Mouse (Mus musculus): ENCODE data around the gene Gm9945. TPM values are rescaled to one million over a fixed set of nuclear protein-coding genes. Genes with fewer than 3 reads are reported as not detected.

Gm9945 gene
- polyA plus RNA-seq, 1 experiment from 2014 or later = not detected

DNA sequence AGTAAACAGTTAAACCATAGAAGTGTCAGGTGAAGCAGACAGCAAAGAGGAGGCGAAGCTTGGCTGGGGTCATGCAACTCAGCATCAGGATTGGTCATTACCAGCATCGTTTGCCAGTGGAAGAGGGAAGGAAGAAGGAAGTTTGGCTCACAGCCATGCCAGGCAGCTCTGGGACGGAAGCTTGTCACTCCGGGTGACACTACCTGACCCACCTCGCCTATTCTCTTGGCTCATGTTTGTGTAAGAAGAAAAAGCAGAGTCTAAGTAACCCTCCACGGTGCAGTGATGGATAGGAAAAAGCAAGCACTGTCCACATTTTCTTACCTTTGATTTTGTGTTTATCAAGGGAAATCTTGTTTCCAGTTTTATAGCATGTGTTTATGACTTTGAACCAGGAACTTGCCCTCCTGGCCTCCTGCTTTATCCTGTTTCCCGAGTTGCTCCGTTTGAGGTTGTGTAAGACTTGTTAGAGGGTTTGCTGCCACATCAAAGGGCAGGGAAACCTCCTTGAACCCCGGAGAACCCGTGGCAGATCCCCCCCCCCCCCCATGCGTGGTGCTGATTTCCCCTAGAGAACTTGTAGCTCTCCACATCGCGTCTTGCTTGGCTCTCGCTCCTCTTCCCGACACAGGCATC, 29.8 kb upstream of the Gm9945 start:
- no peak overlapping the region for H3K4me3 ChIP-seq (ENCODE audit: low read depth, low read length)
- H3K4me1 ChIP-seq (ENCODE audit: insufficient read depth, low read depth, low read length) = 0 out of 2 replicates have a peak, but pooled peaks cover 2% of the 10 kb centered on the region
- WGBS = 14% methylated on average over 15 of the region's 15 CpGs
- no peaks in the 10 kb centered on the region for H3K27me3 ChIP-seq (replicated peaks; ENCODE audit: insufficient read depth, low read length)
- TF ChIP-seq EP300 (IDR thresholded peaks at IDR 0.05) (no peak), CTCF (IDR thresholded peaks at IDR 0.05) (no peak)
- no peak for ATAC-seq
- no peaks in the 10 kb centered on the region for H3K9me3 ChIP-seq (ENCODE audit: low read length)
- no peak overlapping the region for H3K27ac ChIP-seq (ENCODE audit: low read length)
- H3K9ac ChIP-seq (replicated peaks; ENCODE audit: low read depth) = no peak overlapping the region
- H3K36me3 ChIP-seq (ENCODE audit: insufficient read depth, low read length) = no peaks in the 10 kb centered on the region
- H3K4me2 ChIP-seq (replicated peaks; ENCODE audit: low read depth, low read length) = no peak overlapping the region
- no peak for DNase-seq (ENCODE audit: low spot score)

DNA sequence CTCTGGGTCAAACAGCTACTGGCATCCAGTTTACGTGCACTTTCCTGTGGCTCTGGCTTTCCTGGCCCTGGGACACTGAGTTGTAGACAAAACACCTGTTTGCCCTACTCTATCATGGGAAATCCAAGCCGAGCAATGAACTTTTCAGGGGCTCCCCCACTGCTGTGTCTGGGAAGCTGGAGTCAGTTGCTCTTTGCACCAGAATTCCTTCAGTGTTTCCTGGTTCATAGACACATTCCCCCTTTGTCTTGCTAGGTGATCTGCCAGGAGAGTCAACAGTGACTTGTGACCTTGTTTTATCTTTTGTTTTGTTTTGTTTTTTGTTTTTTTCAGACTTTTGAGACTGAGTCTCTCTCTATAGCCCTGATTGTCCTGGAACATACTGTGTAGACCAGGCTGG, 28.6 kb upstream of the Gm9945 start:
- H3K9me3 ChIP-seq (ENCODE audit: low read length) = no peaks in the 10 kb centered on the region
- 46% methylated on average over 2 of the region's 2 CpGs for WGBS
- H3K9ac ChIP-seq (replicated peaks; ENCODE audit: low read depth) = no peak overlapping the region
- H3K36me3 ChIP-seq (ENCODE audit: insufficient read depth, low read length) = no peaks in the 10 kb centered on the region
- no peak overlapping the region for H3K27ac ChIP-seq (ENCODE audit: low read length)
- DNase-seq (ENCODE audit: low spot score) (no peak), ATAC-seq (no peak)
- TF ChIP-seq EP300 (IDR thresholded peaks at IDR 0.05) (no peak), CTCF (IDR thresholded peaks at IDR 0.05) (no peak)
- 0 out of 2 replicates have a peak, but pooled peaks cover 2% of the 10 kb centered on the region for H3K4me1 ChIP-seq (ENCODE audit: insufficient read depth, low read depth, low read length)
- H3K4me3 ChIP-seq (ENCODE audit: low read depth, low read length) = no peak overlapping the region
- H3K27me3 ChIP-seq (replicated peaks; ENCODE audit: insufficient read depth, low read length) = no peaks in the 10 kb centered on the region
- no peak overlapping the region for H3K4me2 ChIP-seq (replicated peaks; ENCODE audit: low read depth, low read length)

DNA sequence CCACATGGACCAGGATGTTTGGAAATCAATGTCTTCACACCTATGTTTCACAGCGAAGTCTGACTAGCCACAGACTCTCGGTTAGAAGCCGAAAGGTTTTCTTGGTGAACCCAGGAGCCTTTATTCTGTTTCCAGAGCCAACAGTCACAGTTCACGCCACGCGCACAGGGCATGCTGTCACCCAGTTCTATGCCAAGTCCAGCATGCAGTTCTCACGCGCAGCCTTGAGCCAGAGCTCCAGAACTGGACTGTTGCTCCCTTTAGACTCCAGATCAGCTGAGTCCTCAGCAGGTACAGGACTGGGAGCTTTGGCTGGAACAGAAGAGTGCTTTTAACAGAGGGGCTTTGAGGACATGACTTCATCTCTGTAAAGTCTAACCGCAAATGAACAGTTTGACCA, 27.6 kb upstream of the Gm9945 start:
- no peaks in the 10 kb centered on the region for H3K27me3 ChIP-seq (replicated peaks; ENCODE audit: insufficient read depth, low read length)
- H3K36me3 ChIP-seq (ENCODE audit: insufficient read depth, low read length) = no peaks in the 10 kb centered on the region
- no peaks in the 10 kb centered on the region for H3K9me3 ChIP-seq (ENCODE audit: low read length)
- H3K4me2 ChIP-seq (replicated peaks; ENCODE audit: low read depth, low read length) = no peak overlapping the region
- TF ChIP-seq EP300 (IDR thresholded peaks at IDR 0.05) (no peak), CTCF (IDR thresholded peaks at IDR 0.05) (no peak)
- DNase-seq (ENCODE audit: low spot score) (no peak), ATAC-seq (no peak)
- 0 out of 2 replicates have a peak, but pooled peaks cover 2% of the 10 kb centered on the region for H3K4me1 ChIP-seq (ENCODE audit: insufficient read depth, low read depth, low read length)
- no peak overlapping the region for H3K9ac ChIP-seq (replicated peaks; ENCODE audit: low read depth)
- H3K4me3 ChIP-seq (ENCODE audit: low read depth, low read length) = no peak overlapping the region
- WGBS = 94% methylated on average over 9 of the region's 9 CpGs
- H3K27ac ChIP-seq (ENCODE audit: low read length) = no peak overlapping the region

DNA sequence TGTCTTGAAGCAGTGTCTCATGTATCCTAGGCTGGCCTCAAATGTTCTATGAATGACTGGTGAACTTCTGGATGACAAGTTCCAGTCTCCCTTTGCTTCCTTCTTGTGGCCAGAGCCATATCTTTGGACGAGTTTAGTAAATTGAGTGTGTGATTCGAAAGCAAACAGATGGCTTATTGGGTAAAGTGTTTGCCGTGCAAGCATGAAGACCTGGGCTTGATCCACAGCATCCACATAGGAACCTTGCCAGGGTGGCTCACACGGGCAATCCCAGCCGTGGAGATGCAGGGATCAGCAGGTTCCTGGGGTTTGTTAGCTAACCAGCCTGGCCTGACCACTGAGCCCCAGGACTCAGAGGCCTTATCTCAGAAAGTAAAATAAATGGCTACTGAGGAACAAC, 26.9 kb upstream of the Gm9945 start:
- Histone ChIP-seq H3K9ac (replicated peaks; ENCODE audit: low read depth) (no peak overlapping the region), H3K27ac (ENCODE audit: low read length) (no peak overlapping the region)
- ATAC-seq = no peak

DNA sequence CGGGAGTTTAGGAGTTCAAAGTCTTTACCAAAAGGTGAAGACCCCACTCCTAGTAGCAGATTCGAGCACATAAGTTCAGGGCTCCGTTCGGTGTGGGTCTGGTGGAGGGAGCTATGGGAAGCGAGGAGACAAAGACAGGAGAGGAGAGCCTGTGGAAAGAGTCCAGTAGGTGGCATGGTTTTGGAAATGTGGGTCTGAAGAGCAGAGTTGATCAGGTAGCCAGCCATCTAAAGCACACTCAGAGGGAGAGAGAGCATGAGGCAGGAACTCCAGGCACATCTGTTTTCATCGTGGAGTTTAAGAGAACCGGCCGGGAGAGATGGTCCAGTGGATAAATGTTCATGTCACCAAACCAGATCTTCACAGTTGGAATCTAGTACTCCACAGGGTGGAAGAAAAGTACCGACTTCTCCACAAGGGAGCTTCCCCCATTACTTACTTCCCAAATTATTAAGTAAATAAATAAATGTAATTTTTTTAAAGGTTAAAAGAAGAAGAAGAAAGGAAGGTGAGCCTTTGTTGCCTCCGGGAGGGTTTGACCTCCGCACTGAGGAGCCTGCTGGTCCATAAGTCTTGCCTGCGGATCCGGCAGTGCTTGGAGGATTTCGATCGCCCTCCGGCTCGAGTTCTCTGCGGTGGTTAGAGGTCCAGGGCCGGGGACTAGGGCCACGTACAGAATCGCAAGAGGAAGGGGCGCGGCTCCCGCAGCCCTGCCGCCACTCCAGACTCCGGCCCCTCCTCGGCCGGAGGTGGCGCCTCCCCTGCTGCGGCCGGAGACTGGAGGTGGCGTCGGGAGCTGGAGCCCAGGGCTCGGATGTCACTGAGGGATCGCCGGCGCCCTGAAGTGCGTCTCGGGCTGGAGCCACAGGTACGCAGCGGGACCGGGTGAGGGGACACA, 23.2 kb upstream of the Gm9945 start, which contains the start of the genes Gm10447 and Shroom1:
Gm10447 (minus strand) TSS at position 637 of the 898 bp plus-strand sequence.
Shroom1 (plus strand) TSS at position 732 of the 898 bp plus-strand sequence.
- no peaks in the 10 kb centered on the region for H3K36me3 ChIP-seq (ENCODE audit: insufficient read depth, low read length)
- peak within 1 kb of the TSS; percentile 49 for H3K4me3 ChIP-seq (ENCODE audit: low read depth, low read length)
- H3K9me3 ChIP-seq (ENCODE audit: low read length) = no peaks in the 10 kb centered on the region
- no peaks in the 10 kb centered on the region for H3K4me1 ChIP-seq (ENCODE audit: insufficient read depth, low read depth, low read length)
- 3% methylated on average over 42 of the region's 42 CpGs for WGBS
- H3K27me3 ChIP-seq (replicated peaks; ENCODE audit: insufficient read depth, low read length) = no peaks in the 10 kb centered on the region
- H3K4me2 ChIP-seq (replicated peaks; ENCODE audit: low read depth, low read length) = peak within 1 kb of the TSS; percentile 91
- H3K9ac ChIP-seq (replicated peaks; ENCODE audit: low read depth) = 0 out of 2 replicates have a peak within 1 kb of the TSS, but pooled peaks have one; percentile 23
- TF ChIP-seq EP300 (IDR thresholded peaks at IDR 0.05) (no peak), CTCF (IDR thresholded peaks at IDR 0.05) (peak; percentile 56)
- peak within 1 kb of the TSS; percentile 10; the same call in 1 of the 2 replicates for H3K27ac ChIP-seq (ENCODE audit: low read length)
- ATAC-seq (peak; percentile 95), DNase-seq (ENCODE audit: low spot score) (peak; percentile 86)

More for the DNA sequence above, 26.9 kb upstream of the Gm9945 start:
- 0 out of 2 replicates have a peak, but pooled peaks cover 2% of the 10 kb centered on the region for H3K4me1 ChIP-seq (ENCODE audit: insufficient read depth, low read depth, low read length)
- H3K4me2 ChIP-seq (replicated peaks; ENCODE audit: low read depth, low read length) = no peak overlapping the region
- no peaks in the 10 kb centered on the region for H3K9me3 ChIP-seq (ENCODE audit: low read length)
- H3K27me3 ChIP-seq (replicated peaks; ENCODE audit: insufficient read depth, low read length) = no peaks in the 10 kb centered on the region
- H3K4me3 ChIP-seq (ENCODE audit: low read depth, low read length) = no peak overlapping the region
- WGBS = 65% methylated on average over 5 of the region's 5 CpGs
- TF ChIP-seq EP300 (IDR thresholded peaks at IDR 0.05) (no peak), CTCF (IDR thresholded peaks at IDR 0.05) (no peak)
- no peaks in the 10 kb centered on the region for H3K36me3 ChIP-seq (ENCODE audit: insufficient read depth, low read length)
- no peak for DNase-seq (ENCODE audit: low spot score)

DNA sequence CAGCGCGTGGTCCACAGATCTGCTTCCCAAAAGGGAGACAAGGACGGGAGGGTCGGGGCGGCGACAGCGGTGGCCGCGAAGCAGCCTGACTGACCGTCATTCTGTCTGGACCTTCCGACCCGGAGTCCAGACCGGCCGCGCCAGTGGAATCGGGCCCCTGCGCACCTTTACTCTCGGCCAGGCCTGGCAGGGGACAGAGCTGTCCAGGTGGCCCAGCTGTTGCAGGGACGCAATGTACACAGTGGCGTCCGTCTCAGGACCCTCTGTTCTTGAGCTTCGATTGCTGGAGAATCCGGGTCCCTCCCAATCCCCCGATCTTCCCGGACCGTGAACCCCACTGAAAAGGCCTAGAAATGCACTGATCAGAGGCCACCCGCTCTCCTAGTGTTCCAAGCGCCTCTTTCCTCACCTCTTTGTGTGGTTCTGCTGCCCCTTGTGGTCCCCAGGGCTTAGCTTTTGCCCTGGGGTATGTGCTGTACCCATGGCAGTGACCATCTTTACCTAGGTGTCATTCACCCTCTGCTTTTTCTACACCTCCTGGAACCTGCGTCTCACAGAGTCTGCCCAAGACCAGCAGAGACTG, 22.5 kb upstream of the Gm9945 start:
- no peaks in the 10 kb centered on the region for H3K9me3 ChIP-seq (ENCODE audit: low read length)
- H3K4me3 ChIP-seq (ENCODE audit: low read depth, low read length) = peak overlapping the region; percentile 49
- no peaks in the 10 kb centered on the region for H3K36me3 ChIP-seq (ENCODE audit: insufficient read depth, low read length)
- H3K27ac ChIP-seq (ENCODE audit: low read length) = 0 out of 2 replicates have a peak overlapping the region, but pooled peaks have one; percentile 10
- H3K4me2 ChIP-seq (replicated peaks; ENCODE audit: low read depth, low read length) = peak overlapping the region; percentile 91
- no peaks in the 10 kb centered on the region for H3K4me1 ChIP-seq (ENCODE audit: insufficient read depth, low read depth, low read length)
- TF ChIP-seq EP300 (IDR thresholded peaks at IDR 0.05) (no peak), CTCF (IDR thresholded peaks at IDR 0.05) (peak; percentile 55)
- WGBS = 8% methylated on average over 28 of the region's 29 CpGs
- H3K27me3 ChIP-seq (replicated peaks; ENCODE audit: insufficient read depth, low read length) = 0 out of 2 replicates have a peak, but pooled peaks cover 3% of the 10 kb centered on the region
- DNase-seq (ENCODE audit: low spot score) = no peak
- 0 out of 2 replicates have a peak overlapping the region, but pooled peaks have one; percentile 23 for H3K9ac ChIP-seq (replicated peaks; ENCODE audit: low read depth)
- peak; percentile 42 for ATAC-seq

Data from lung, postnatal 0 days (tissue).